ENCODE assay signal across 7 mouse cellular contexts in the genomic region with DNA sequence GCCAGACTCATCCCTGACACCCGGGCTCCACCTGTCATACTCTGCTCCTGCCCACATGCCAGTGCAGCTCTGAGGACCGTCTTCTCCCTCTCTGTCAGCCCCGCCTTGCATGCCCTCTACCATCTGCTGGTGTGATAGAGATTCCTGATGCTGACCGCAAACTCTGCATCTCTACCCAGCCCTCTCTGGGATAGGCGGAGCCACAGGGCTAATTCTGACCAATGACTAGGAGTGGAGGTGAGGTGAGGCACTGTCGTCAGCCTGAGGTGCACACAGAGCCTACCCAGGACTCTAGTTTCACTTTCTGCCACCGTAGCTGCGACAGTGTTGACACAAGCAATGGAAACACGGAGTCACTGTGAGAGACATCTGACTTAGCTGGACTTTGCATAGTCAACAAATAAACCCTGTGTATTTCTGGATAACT. TPM values are rescaled to one million over a fixed set of nuclear protein-coding genes. Genes with fewer than 3 reads are reported as not detected.
DNase-seq lines count a peak whose midpoint lies in the region.

No protein-coding gene starts in this region.

- H3K4me1 ChIP-seq in erythroblast, embryonic 14.5 days (ENCODE audit: control insufficient read depth), result peaks cover 23% of the 10 kb centered on the region

- intact Hi-C loops in heart, postnatal 10 days (cut with DNase I), result no loop called here

- H3K27me3 ChIP-seq in erythroblast, embryonic 14.5 days (ENCODE audit: control insufficient read depth), result peaks cover 29% of the 10 kb centered on the region

- no peaks in the 10 kb centered on the region for H3K9me3 ChIP-seq in erythroblast, embryonic 14.5 days (ENCODE audit: control insufficient read depth, low read length)

- peaks cover 1% of the 10 kb centered on the region for H3K36me3 ChIP-seq in erythroblast, embryonic 14.5 days (ENCODE audit: control insufficient read depth)

- peak; percentile 93 for DNase-seq in MN1 (ENCODE audit: low spot score)
- DNase-seq in brain, adult 2 months (ENCODE audit: low read depth, low spot score), result peak; percentile 97
- peak; percentile 81 to 85 for DNase-seq in heart, postnatal 10 days
- DNase-seq in kidney, postnatal 36 days, result peak; percentile 79 to 84
- peak; percentile 65 for DNase-seq in lung, postnatal 14 days
- peak; percentile 29 to 75 for DNase-seq in right cerebral cortex, postnatal 36 days (ENCODE audit: low spot score in 2 of 2)

- H3K4me3 ChIP-seq in erythroblast, embryonic 14.5 days (replicated peaks), result peak overlapping the region; percentile 62

RNA-seq across cellular contexts. Expression of gene Ier5l, which starts 10.1 kb away (rescaled TPM):
- polyA plus RNA-seq in erythroblast, embryonic 14.5 days (2012), result 0.02 TPM in 2 replicates
- total RNA-seq in heart, postnatal 10 days (2021), result 10 to 100 TPM in 1 of 2 experiments, 1 to 10 TPM in 1; 9.5 to 12.2 TPM

RNA-seq across cellular contexts. Expression of gene Ptpa, which starts 48.1 kb away (rescaled TPM):
- 150 and 192 TPM in 2 replicates for polyA plus RNA-seq in erythroblast, embryonic 14.5 days (2012)
- total RNA-seq in heart, postnatal 10 days (2021), result 100 to 1,000 TPM; 125 to 133 TPM

RNA-seq across cellular contexts. Expression of gene Crat, which starts 48.3 kb away (rescaled TPM):
- 15.6 and 20.5 TPM in 2 replicates for polyA plus RNA-seq in erythroblast, embryonic 14.5 days (2012)
- total RNA-seq in heart, postnatal 10 days (2021), result 100 to 1,000 TPM; 448 to 485 TPM

Comparison
In these comparisons a context has a peak if more than half of its experiments do, and no peak if none do; other contexts are left out.
1. Peak in every context shown above with its lines: DNase-seq and H3K4me3 ChIP-seq.